Mouse (Mus musculus): ENCODE measurements around the gene Olfr979. TPM values are rescaled to one million over a fixed set of nuclear protein-coding genes. Genes with fewer than 3 reads are reported as not detected.
"Not testable (repeated sequence)": the region's sequence is repeated elsewhere in the genome, so short reads cannot be mapped to it uniquely, and the experiment has no call there.

Gene Olfr979
- not detected in 2 replicates for polyA plus RNA-seq (2012; rRNA removed)

GRCm38 (mm10) chr9:40003365-40003764, at the start of gene Olfr979:
TSS of gene Olfr979 (minus strand) at chr9:40003465.
- H3K27ac ChIP-seq (ENCODE audit: insufficient read depth, low read depth, low read length) = no peak within 1 kb of the TSS
- no peaks in the 10 kb centered on the region for H3K27me3 ChIP-seq (ENCODE audit: control insufficient read depth, insufficient read depth, low read length)
- no peaks in the 10 kb centered on the region for H3K4me1 ChIP-seq (ENCODE audit: control insufficient read depth, insufficient read depth, insufficient read length, low read length)
- WGBS = 100% methylated on average over 1 of the region's 1 CpGs
- no peak within 1 kb of the TSS for H3K4me3 ChIP-seq (ENCODE audit: low read depth, low read length)
- no peak for TF ChIP-seq CTCF (IDR thresholded peaks at IDR 0.05; ENCODE audit: extremely low read depth, insufficient read length, insufficient replicate concordance, low read depth, low read length)
- TF ChIP-seq POLR2A (IDR thresholded peaks at IDR 0.05; ENCODE audit: low read depth, low read length) = no peak
- H3K36me3 ChIP-seq (ENCODE audit: control insufficient read depth, insufficient read depth, low read length) = no peaks in the 10 kb centered on the region

GRCm38 (mm10) chr9:40050138-40050537, 46.9 kb upstream of the Olfr979 start:
- Histone ChIP-seq H3K4me1 (ENCODE audit: control insufficient read depth, insufficient read depth, insufficient read length, low read length) (no peaks in the 10 kb centered on the region), H3K27ac (ENCODE audit: insufficient read depth, low read depth, low read length) (no peak overlapping the region), H3K4me3 (ENCODE audit: low read depth, low read length) (no peak overlapping the region), H3K27me3 (ENCODE audit: control insufficient read depth, insufficient read depth, low read length) (no peaks in the 10 kb centered on the region), H3K36me3 (ENCODE audit: control insufficient read depth, insufficient read depth, low read length) (no peaks in the 10 kb centered on the region)
- TF ChIP-seq CTCF (IDR thresholded peaks at IDR 0.05; ENCODE audit: extremely low read depth, insufficient read length, insufficient replicate concordance, low read depth, low read length) (no peak), POLR2A (IDR thresholded peaks at IDR 0.05; ENCODE audit: low read depth, low read length) (no peak)
- 93% methylated on average over 19 of the region's 19 CpGs for WGBS

- no peaks in the 10 kb centered on the region for H3K27me3 ChIP-seq (ENCODE audit: control insufficient read depth, insufficient read depth, low read length)
- no peaks in the 10 kb centered on the region for H3K4me1 ChIP-seq (ENCODE audit: control insufficient read depth, insufficient read depth, insufficient read length, low read length)
- H3K36me3 ChIP-seq (ENCODE audit: control insufficient read depth, insufficient read depth, low read length) = no peaks in the 10 kb centered on the region
- TF ChIP-seq CTCF (IDR thresholded peaks at IDR 0.05; ENCODE audit: extremely low read depth, insufficient read length, insufficient replicate concordance, low read depth, low read length) (no peak), POLR2A (IDR thresholded peaks at IDR 0.05; ENCODE audit: low read depth, low read length) (no peak)
- WGBS = 67% methylated on average over 2 of the region's 2 CpGs
- no peak within 1 kb of the TSS for H3K4me3 ChIP-seq (ENCODE audit: low read depth, low read length)
- H3K27ac ChIP-seq (ENCODE audit: insufficient read depth, low read depth, low read length) = no peak within 1 kb of the TSS
Measured at GRCm38 (mm10) chr9:40021164-40021563, 17.9 kb upstream of the Olfr979 start, which contains the start of gene Olfr981. TSS of gene Olfr981 (plus strand) at chr9:40021464.

- 85% methylated on average over 1 of the region's 1 CpGs for WGBS
- H3K4me3 ChIP-seq (ENCODE audit: low read depth, low read length) = no peak within 1 kb of the TSS
- no peaks in the 10 kb centered on the region for H3K27me3 ChIP-seq (ENCODE audit: control insufficient read depth, insufficient read depth, low read length)
- H3K4me1 ChIP-seq (ENCODE audit: control insufficient read depth, insufficient read depth, insufficient read length, low read length) = no peaks in the 10 kb centered on the region
- no peak for TF ChIP-seq POLR2A (IDR thresholded peaks at IDR 0.05; ENCODE audit: low read depth, low read length)
- TF ChIP-seq CTCF (IDR thresholded peaks at IDR 0.05; ENCODE audit: extremely low read depth, insufficient read length, insufficient replicate concordance, low read depth, low read length) = no peak
- H3K27ac ChIP-seq (ENCODE audit: insufficient read depth, low read depth, low read length) = no peak within 1 kb of the TSS
- H3K36me3 ChIP-seq (ENCODE audit: control insufficient read depth, insufficient read depth, low read length) = no peaks in the 10 kb centered on the region
Measured at GRCm38 (mm10) chr9:40009482-40009881, 6.2 kb upstream of the Olfr979 start, which contains the start of gene Olfr980. TSS of gene Olfr980 (minus strand) at chr9:40009582.

GRCm38 (mm10) chr9:39991813-39992212, 11.5 kb downstream of the Olfr979 start, which contains the start of gene Olfr978:
TSS of gene Olfr978 (plus strand) at chr9:39992113.
- H3K36me3 ChIP-seq (ENCODE audit: control insufficient read depth, insufficient read depth, low read length) = no peaks in the 10 kb centered on the region
- TF ChIP-seq CTCF (IDR thresholded peaks at IDR 0.05; ENCODE audit: extremely low read depth, insufficient read length, insufficient replicate concordance, low read depth, low read length) = no peak
- no peak for TF ChIP-seq POLR2A (IDR thresholded peaks at IDR 0.05; ENCODE audit: low read depth, low read length)
- H3K4me3 ChIP-seq (ENCODE audit: low read depth, low read length) = no peak within 1 kb of the TSS
- no peaks in the 10 kb centered on the region for H3K4me1 ChIP-seq (ENCODE audit: control insufficient read depth, insufficient read depth, insufficient read length, low read length)
- no peak within 1 kb of the TSS for H3K27ac ChIP-seq (ENCODE audit: insufficient read depth, low read depth, low read length)
- 76% methylated on average over 2 of the region's 2 CpGs for WGBS
- H3K27me3 ChIP-seq (ENCODE audit: control insufficient read depth, insufficient read depth, low read length) = no peaks in the 10 kb centered on the region

- not testable (repeated sequence) for H3K4me3 ChIP-seq (ENCODE audit: low read depth, low read length); H3K27ac ChIP-seq (ENCODE audit: insufficient read depth, low read depth, low read length)
- WGBS = 72% methylated on average over 1 of the region's 1 CpGs
Measured at GRCm38 (mm10) chr9:39976581-39977145, 26.6 kb downstream of the Olfr979 start.

GRCm38 (mm10) chr9:39961033-39961432, 42.2 kb downstream of the Olfr979 start, which contains the start of gene Olfr976:
TSS of gene Olfr976 (minus strand) at chr9:39961133.
- not testable (repeated sequence) for H3K27me3 ChIP-seq (ENCODE audit: control insufficient read depth, insufficient read depth, low read length); H3K36me3 ChIP-seq (ENCODE audit: control insufficient read depth, insufficient read depth, low read length); H3K27ac ChIP-seq (ENCODE audit: insufficient read depth, low read depth, low read length); H3K4me1 ChIP-seq (ENCODE audit: control insufficient read depth, insufficient read depth, insufficient read length, low read length); H3K4me3 ChIP-seq (ENCODE audit: low read depth, low read length)
- 78% methylated on average over 8 of the region's 9 CpGs for WGBS

More at GRCm38 (mm10) chr9:39976581-39977145, 26.6 kb downstream of the Olfr979 start:
- not testable (repeated sequence) for H3K36me3 ChIP-seq (ENCODE audit: control insufficient read depth, insufficient read depth, low read length); H3K27me3 ChIP-seq (ENCODE audit: control insufficient read depth, insufficient read depth, low read length); H3K4me1 ChIP-seq (ENCODE audit: control insufficient read depth, insufficient read depth, insufficient read length, low read length)

Data from small intestine, adult 2 months (tissue).